Mouse (Mus musculus): ENCODE results near the gene Acot7. TPM values are rescaled to one million over a fixed set of nuclear protein-coding genes. Genes with fewer than 3 reads are reported as not detected.
A peak's percentile ranks its signal among the peaks of the same experiment; 100 is the strongest.

The Acot7 gene
- polyA plus RNA-seq, 1 experiment from 2014 or later = 64.4 TPM

GRCm38 (mm10) chr4:152278986-152279385, 101.1 kb downstream of the Acot7 start:
- DNase-seq (ENCODE audit: extremely low spot score, low spot score) = no peak
- H3K27me3 ChIP-seq (ENCODE audit: poor library complexity, severe bottlenecking) = peaks cover 89% of the 10 kb centered on the region
- WGBS = 91% methylated on average over 23 of the region's 23 CpGs
- peaks cover 2% of the 10 kb centered on the region; the same call in 1 of the 2 replicates for H3K36me3 ChIP-seq (replicated peaks)
- peaks cover 38% of the 10 kb centered on the region for H3K4me1 ChIP-seq
- no peak overlapping the region for H3K27ac ChIP-seq
- no peaks in the 10 kb centered on the region for H3K9me3 ChIP-seq
- no peak overlapping the region for H3K4me3 ChIP-seq

- H3K36me3 ChIP-seq (replicated peaks) = peaks cover 2% of the 10 kb centered on the region; the same call in 1 of the 2 replicates
These were observed 103.7 kb downstream of the Acot7 start for GRCm38 (mm10) chr4:152281601-152282000.

GRCm38 (mm10) chr4:152282721-152283120, 104.8 kb downstream of the Acot7 start:
- DNase-seq (ENCODE audit: extremely low spot score, low spot score) = no peak
- peak overlapping the region; percentile 45 for H3K4me3 ChIP-seq
- H3K4me1 ChIP-seq = peaks cover 33% of the 10 kb centered on the region
- peak overlapping the region; percentile 56; the same call in 1 of the 2 replicates for H3K27ac ChIP-seq
- WGBS = 20% methylated on average over 34 of the region's 34 CpGs
- H3K36me3 ChIP-seq (replicated peaks) = peaks cover 2% of the 10 kb centered on the region; the same call in 1 of the 2 replicates
- H3K27me3 ChIP-seq (ENCODE audit: poor library complexity, severe bottlenecking) = peaks cover 91% of the 10 kb centered on the region
- no peaks in the 10 kb centered on the region for H3K9me3 ChIP-seq

More at GRCm38 (mm10) chr4:152281601-152282000, 103.7 kb downstream of the Acot7 start:
- Histone ChIP-seq H3K4me3 (no peak overlapping the region), H3K9me3 (no peaks in the 10 kb centered on the region), H3K27ac (no peak overlapping the region), H3K4me1 (peaks cover 29% of the 10 kb centered on the region), H3K27me3 (ENCODE audit: poor library complexity, severe bottlenecking) (peaks cover 89% of the 10 kb centered on the region)
- WGBS = 47% methylated on average over 15 of the region's 15 CpGs
- no peak for DNase-seq (ENCODE audit: extremely low spot score, low spot score)

GRCm38 (mm10) chr4:152283186-152283950, 105.4 kb downstream of the Acot7 start:
- WGBS = 4% methylated on average over 70 of the region's 70 CpGs
- Histone ChIP-seq H3K27ac (peak overlapping the region; percentile 56; the same call in 1 of the 2 replicates), H3K27me3 (ENCODE audit: poor library complexity, severe bottlenecking) (peaks cover 97% of the 10 kb centered on the region), H3K9me3 (no peaks in the 10 kb centered on the region), H3K4me3 (peak overlapping the region; percentile 45), H3K36me3 (replicated peaks) (peaks cover 2% of the 10 kb centered on the region; the same call in 1 of the 2 replicates), H3K4me1 (peaks cover 40% of the 10 kb centered on the region)
- DNase-seq (ENCODE audit: extremely low spot score, low spot score) = peak; percentile 86

- no peak overlapping the region for H3K27ac ChIP-seq
- peaks cover 99% of the 10 kb centered on the region for H3K27me3 ChIP-seq (ENCODE audit: poor library complexity, severe bottlenecking)
- DNase-seq (ENCODE audit: extremely low spot score, low spot score) = no peak
- peaks cover 54% of the 10 kb centered on the region for H3K4me1 ChIP-seq
- whole genome bisulfite sequencing = 2% methylated on average over 10 of the region's 10 CpGs
- no peak overlapping the region for H3K4me3 ChIP-seq
- no peaks in the 10 kb centered on the region; the same call in 1 of the 2 replicates for H3K36me3 ChIP-seq (replicated peaks)
- peaks cover 3% of the 10 kb centered on the region for H3K9me3 ChIP-seq
These were observed 107.6 kb downstream of the Acot7 start for GRCm38 (mm10) chr4:152285505-152285904.

GRCm38 (mm10) chr4:152286183-152286582, 108.2 kb downstream of the Acot7 start:
- H3K27ac ChIP-seq = no peak overlapping the region

GRCm38 (mm10) chr4:152286887-152287286, 109.0 kb downstream of the Acot7 start:
- Histone ChIP-seq H3K27me3 (ENCODE audit: poor library complexity, severe bottlenecking) (peaks cover 99% of the 10 kb centered on the region), H3K36me3 (replicated peaks) (no peaks in the 10 kb centered on the region), H3K9me3 (peaks cover 3% of the 10 kb centered on the region), H3K4me3 (peak overlapping the region; percentile 45), H3K4me1 (peaks cover 68% of the 10 kb centered on the region), H3K27ac (no peak overlapping the region)
- peak; percentile 67 for DNase-seq (ENCODE audit: extremely low spot score, low spot score)
- 3% methylated on average over 26 of the region's 26 CpGs for WGBS

More at GRCm38 (mm10) chr4:152286183-152286582, 108.2 kb downstream of the Acot7 start:
- WGBS = under 1% methylated on average over 32 of the region's 32 CpGs
- H3K27me3 ChIP-seq (ENCODE audit: poor library complexity, severe bottlenecking) = peaks cover 99% of the 10 kb centered on the region
- H3K4me3 ChIP-seq = peak overlapping the region; percentile 45
- H3K9me3 ChIP-seq = peaks cover 3% of the 10 kb centered on the region
- H3K4me1 ChIP-seq = peaks cover 61% of the 10 kb centered on the region
- DNase-seq (ENCODE audit: extremely low spot score, low spot score) = no peak
- H3K36me3 ChIP-seq (replicated peaks) = no peaks in the 10 kb centered on the region; the same call in 1 of the 2 replicates

GRCm38 (mm10) chr4:152287317-152288120, 109.6 kb downstream of the Acot7 start:
- H3K27ac ChIP-seq = no peak overlapping the region

GRCm38 (mm10) chr4:152288398-152288945, 110.5 kb downstream of the Acot7 start:
- Histone ChIP-seq H3K4me1 (peaks cover 75% of the 10 kb centered on the region), H3K36me3 (replicated peaks) (no peaks in the 10 kb centered on the region), H3K4me3 (no peak overlapping the region; the same call in 1 of the 2 replicates), H3K27me3 (ENCODE audit: poor library complexity, severe bottlenecking) (peaks cover 99% of the 10 kb centered on the region), H3K9me3 (peaks cover 3% of the 10 kb centered on the region), H3K27ac (no peak overlapping the region)
- WGBS = 38% methylated on average over 18 of the region's 18 CpGs
- no peak for DNase-seq (ENCODE audit: extremely low spot score, low spot score)

More at GRCm38 (mm10) chr4:152287317-152288120, 109.6 kb downstream of the Acot7 start:
- Histone ChIP-seq H3K4me1 (peaks cover 74% of the 10 kb centered on the region), H3K9me3 (peaks cover 3% of the 10 kb centered on the region), H3K27me3 (ENCODE audit: poor library complexity, severe bottlenecking) (peaks cover 99% of the 10 kb centered on the region), H3K4me3 (peak overlapping the region; percentile 45; the same call in 1 of the 2 replicates), H3K36me3 (replicated peaks) (no peaks in the 10 kb centered on the region)
- no peak for DNase-seq (ENCODE audit: extremely low spot score, low spot score)
- WGBS = 8% methylated on average over 19 of the region's 19 CpGs

- Histone ChIP-seq H3K27ac (peak overlapping the region; percentile 78), H3K27me3 (ENCODE audit: poor library complexity, severe bottlenecking) (peaks cover 99% of the 10 kb centered on the region), H3K4me3 (peak overlapping the region; percentile 45), H3K36me3 (replicated peaks) (no peaks in the 10 kb centered on the region), H3K4me1 (peaks cover 82% of the 10 kb centered on the region), H3K9me3 (peaks cover 3% of the 10 kb centered on the region)
- DNase-seq (ENCODE audit: extremely low spot score, low spot score) = peak; percentile 75
- under 1% methylated on average over 39 of the region's 39 CpGs for WGBS
These were observed 112.5 kb downstream of the Acot7 start for GRCm38 (mm10) chr4:152290385-152290784.

- peaks cover 87% of the 10 kb centered on the region for H3K4me1 ChIP-seq
- WGBS = 5% methylated on average over 11 of the region's 11 CpGs
- peaks cover 99% of the 10 kb centered on the region for H3K27me3 ChIP-seq (ENCODE audit: poor library complexity, severe bottlenecking)
- H3K9me3 ChIP-seq = peaks cover 3% of the 10 kb centered on the region
- DNase-seq (ENCODE audit: extremely low spot score, low spot score) = no peak
- no peaks in the 10 kb centered on the region for H3K36me3 ChIP-seq (replicated peaks)
- peak overlapping the region; percentile 45 for H3K4me3 ChIP-seq
- H3K27ac ChIP-seq = peak overlapping the region; percentile 78; the same call in 1 of the 2 replicates
These were observed 113.1 kb downstream of the Acot7 start for GRCm38 (mm10) chr4:152290991-152291390.

GRCm38 (mm10) chr4:152291562-152291961, 113.6 kb downstream of the Acot7 start, which contains the start of gene Hes3:
Gene Hes3 (minus strand): TSS chr4:152291662.
- Histone ChIP-seq H3K9me3 (peaks cover 3% of the 10 kb centered on the region), H3K36me3 (replicated peaks) (no peaks in the 10 kb centered on the region), H3K4me1 (peaks cover 87% of the 10 kb centered on the region), H3K27me3 (ENCODE audit: poor library complexity, severe bottlenecking) (peaks cover 99% of the 10 kb centered on the region), H3K4me3 (peak within 1 kb of the TSS; percentile 45), H3K27ac (peak within 1 kb of the TSS; percentile 78)
- DNase-seq (ENCODE audit: extremely low spot score, low spot score) = no peak
- 16% methylated on average over 6 of the region's 6 CpGs for WGBS

Measured in forebrain, embryonic 10.5 days (tissue).